30 mouse cellular contexts compared by ENCODE assay signal in the genomic region with DNA sequence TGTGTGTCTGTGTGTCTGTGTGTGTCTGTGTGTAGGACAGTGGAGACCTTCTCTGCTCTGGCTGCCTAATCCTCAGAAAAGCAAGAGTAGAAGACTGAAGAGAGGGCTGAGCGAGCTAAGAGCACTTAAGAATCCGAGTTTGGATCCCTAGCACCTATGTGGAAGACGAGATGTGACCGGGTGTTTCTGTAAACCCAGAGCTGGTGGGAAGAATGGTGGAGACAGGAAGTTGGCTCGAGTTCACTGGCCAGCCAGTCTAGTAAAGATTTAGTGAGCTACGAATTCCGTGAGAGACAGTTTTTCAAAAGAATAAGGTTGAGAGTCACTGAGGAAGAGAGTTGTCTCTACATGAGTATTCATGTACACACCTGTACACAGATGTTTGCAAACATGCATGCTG.
"Had no signal": no experiment of that assay in that cellular context is flagged by ENCODE, and none has a peak within 500 bp of the region (broad histone marks: within the 10 kb centered on the region; RNA-seq: fewer than 3 reads in every experiment).

No protein-coding gene starts in this region.

- H3K27ac ChIP-seq: left cerebral cortex, adult 2 months; limb, embryonic 10.5 days; limb, embryonic 12.5 days; limb, embryonic 13.5 days; limb, embryonic 15.5 days; liver, embryonic 12.5 days; liver, embryonic 13.5 days; liver, embryonic 14.5 days; liver, embryonic 15.5 days; lung, embryonic 15.5 days; macrophage; midbrain, embryonic 10.5 days; midbrain, embryonic 12.5 days; midbrain, embryonic 13.5 days; midbrain, embryonic 15.5 days; neural tube, embryonic 12.5 days; neural tube, embryonic 13.5 days had no signal

- ATAC-seq: liver, embryonic 12.5 days; liver, postnatal 0 days; midbrain, embryonic 13.5 days; midbrain, embryonic 15.5 days had no signal

- DNase-seq: left cerebral cortex, postnatal 4 days; liver; liver, embryonic 13.5 days; liver, postnatal 0 days; lung, adult 18-20 months; lung, adult 2 months; lung, postnatal 10 days; lung, postnatal 14 days; lung, postnatal 36 days; lung, postnatal 4 days; midbrain, embryonic 14.5 days had no signal

- H3K4me1 ChIP-seq: liver, embryonic 12.5 days; liver, embryonic 13.5 days; liver, embryonic 15.5 days; megakaryocyte, embryonic 14.5 days; midbrain, embryonic 12.5 days; midbrain, embryonic 13.5 days; midbrain, embryonic 15.5 days had no signal

- H3K9ac ChIP-seq: limb, embryonic 12.5 days; limb, embryonic 13.5 days; limb, embryonic 15.5 days; liver, embryonic 12.5 days; liver, embryonic 13.5 days; liver, embryonic 14.5 days; liver, embryonic 15.5 days; liver, postnatal 0 days; lung, embryonic 15.5 days; midbrain, embryonic 12.5 days; midbrain, embryonic 13.5 days; midbrain, embryonic 15.5 days; neural tube, embryonic 12.5 days; neural tube, embryonic 13.5 days had no signal

- H3K27me3 ChIP-seq: limb, embryonic 12.5 days; limb, embryonic 13.5 days; limb, embryonic 15.5 days; liver, embryonic 12.5 days; liver, embryonic 13.5 days; liver, embryonic 15.5 days; lung, embryonic 15.5 days; midbrain, embryonic 12.5 days; midbrain, embryonic 13.5 days; midbrain, embryonic 15.5 days; neural tube, embryonic 12.5 days; neural tube, embryonic 13.5 days had no signal

- H3K36me3 ChIP-seq: limb, embryonic 10.5 days; limb, embryonic 12.5 days; limb, embryonic 13.5 days; limb, embryonic 15.5 days; liver, embryonic 12.5 days; liver, embryonic 13.5 days; liver, embryonic 15.5 days; lung, embryonic 15.5 days; midbrain, embryonic 10.5 days; midbrain, embryonic 12.5 days; midbrain, embryonic 13.5 days; midbrain, embryonic 15.5 days; neural tube, embryonic 12.5 days; neural tube, embryonic 13.5 days had no signal

- H3K4me3 ChIP-seq: left cerebral cortex, adult 2 months; limb, embryonic 10.5 days; limb, embryonic 12.5 days; limb, embryonic 13.5 days; limb, embryonic 15.5 days; liver, embryonic 12.5 days; liver, embryonic 13.5 days; liver, embryonic 15.5 days; lung, embryonic 15.5 days; megakaryocyte, embryonic 14.5 days; midbrain, embryonic 10.5 days; midbrain, embryonic 12.5 days; midbrain, embryonic 13.5 days; midbrain, embryonic 15.5 days; myocyte; neural tube, embryonic 12.5 days; neural tube, embryonic 13.5 days had no signal

- H3K9me3 ChIP-seq: limb, embryonic 10.5 days; limb, embryonic 12.5 days; limb, embryonic 13.5 days; limb, embryonic 15.5 days; liver, embryonic 12.5 days; liver, embryonic 13.5 days; liver, embryonic 15.5 days; lung, embryonic 15.5 days; midbrain, embryonic 10.5 days; midbrain, embryonic 12.5 days; midbrain, embryonic 13.5 days; midbrain, embryonic 15.5 days; neural tube, embryonic 12.5 days; neural tube, embryonic 13.5 days had no signal

- H3K4me2 ChIP-seq: limb, embryonic 12.5 days; limb, embryonic 13.5 days; limb, embryonic 15.5 days; liver, embryonic 11.5 days; liver, embryonic 12.5 days; liver, embryonic 13.5 days; liver, embryonic 15.5 days; lung, embryonic 15.5 days; midbrain, embryonic 12.5 days; midbrain, embryonic 13.5 days; midbrain, embryonic 15.5 days; neural tube, embryonic 12.5 days; neural tube, embryonic 13.5 days had no signal
